Mouse (Mus musculus) midbrain, postnatal 0 days (tissue): ENCODE measurements around the gene Snx18. TPM values are rescaled to one million over a fixed set of nuclear protein-coding genes. Genes with fewer than 3 reads are reported as not detected.

Experiments used
- ATAC-seq: fragments of 200-750 bp; cut with Nextera tagmentation; 2 replicates; pipeline ENCODE4 v1.8.0; 2017; ENCODE audit warnings: moderate number of reproducible peaks, mild to moderate bottlenecking, moderate TSS enrichment, moderate library complexity; ENCODE audit not compliant: low FRiP score
- DNase-seq: peaks from one replicate; pipeline ENCODE4 v3.0.0-alpha.2; 2015; ENCODE audit warnings: low spot score
- H3K27ac ChIP-seq: fragments of 300-500 bp; sonication (generic); 2 replicates; pipeline ENCODE4 v1.5.1; 2014; ENCODE audit warnings: low read depth, mild to moderate bottlenecking, low read length, mixed read lengths
- H3K27me3 ChIP-seq: fragments of 300-500 bp; sonication (generic); 2 replicates; pipeline ENCODE4 v1.6.1; 2014; ENCODE audit warnings: low read length, control low read depth, mixed read lengths; ENCODE audit not compliant: insufficient read depth
- H3K36me3 ChIP-seq: fragments of 300-500 bp; sonication (generic); 2 replicates; pipeline ENCODE4 v1.6.1; 2014; ENCODE audit warnings: low read length, control low read depth, mixed read lengths; ENCODE audit not compliant: insufficient read depth
- H3K4me1 ChIP-seq: fragments of 300-500 bp; sonication (generic); 2 replicates; pipeline ENCODE4 v1.6.1; 2014; ENCODE audit warnings: mild to moderate bottlenecking, control low read depth, antibody characterized with exemption, low read length, mixed read lengths; ENCODE audit not compliant: insufficient read depth
- H3K4me2 ChIP-seq: fragments of 300-500 bp; sonication (generic); 2 replicates; pipeline ENCODE4 v1.6.1; 2014; ENCODE audit warnings: low read depth, mild to moderate bottlenecking, low read length, mixed read lengths; ENCODE audit not compliant: poor library complexity, severe bottlenecking
- H3K4me3 ChIP-seq: fragments of 300-500 bp; sonication (generic); 2 replicates; pipeline ENCODE4 v1.5.1; 2014; ENCODE audit warnings: low read depth, mild to moderate bottlenecking, low read length, moderate library complexity
- H3K9ac ChIP-seq: fragments of 300-500 bp; sonication (generic); replicated peaks from 2 replicates; pipeline ENCODE4 v1.6.1; 2014; ENCODE audit warnings: mild to moderate bottlenecking, low read length, moderate library complexity, mixed read lengths; ENCODE audit not compliant: poor library complexity, severe bottlenecking
- H3K9me3 ChIP-seq: fragments of 300-500 bp; sonication (generic); 2 replicates; pipeline ENCODE4 v1.6.1; 2016; ENCODE audit warnings: low read length, control low read depth
- CTCF ChIP-seq: IDR thresholded peaks from 2 replicates; pipeline ENCODE4 v1.5.1; 2016; ENCODE audit warnings: antibody characterized with exemption, mild to moderate bottlenecking
- WGBS: fragments of 180-500 bp; shearing (Covaris S2); extraction: QIAGEN DNeasy Blood & Tissue Kit; methylation state at CpG from one replicate; pipeline ENCODE4 v1.1.7; 2014; 5-methylcytosine and 5-hydroxymethylcytosine counted together
- polyA plus RNA-seq: library from polyadenylated mRNA; unstranded; fragments of >200 nt; fragmentation: Nextera tagmentation; extraction: Ambion mirVana; gene quantifications from 2 replicates; pipeline ENCODE4 v1.2.1, GENCODE M21; 2015
- total RNA-seq: library from RNA; depleted of rRNA; stranded (reverse); fragments of >200 nt; gene quantifications from 2 replicates; pipeline ENCODE4 v1.2.3, GENCODE M21; 2014

The Snx18 gene
- total and polyA plus RNA-seq, 2 experiments from 2014 or later, result 9.5 to 35.8 TPM

- Histone ChIP-seq H3K4me2 (no peak overlapping the region), H3K4me3 (no peak overlapping the region), H3K4me1 (peaks cover 6% of the 10 kb centered on the region; the same call in 1 of the 2 replicates), H3K9ac (no peak overlapping the region), H3K36me3 (peaks cover 13% of the 10 kb centered on the region), H3K9me3 (no peaks in the 10 kb centered on the region), H3K27ac (no peak overlapping the region), H3K27me3 (no peaks in the 10 kb centered on the region)
- DNase-seq (no peak), ATAC-seq (no peak)
- 91% methylated on average over 4 of the region's 4 CpGs for WGBS
- TF ChIP-seq CTCF, result no peak
These were observed 28.1 kb downstream of the Snx18 start for GRCm38 (mm10) chr13:113590216-113590615.

DNA sequence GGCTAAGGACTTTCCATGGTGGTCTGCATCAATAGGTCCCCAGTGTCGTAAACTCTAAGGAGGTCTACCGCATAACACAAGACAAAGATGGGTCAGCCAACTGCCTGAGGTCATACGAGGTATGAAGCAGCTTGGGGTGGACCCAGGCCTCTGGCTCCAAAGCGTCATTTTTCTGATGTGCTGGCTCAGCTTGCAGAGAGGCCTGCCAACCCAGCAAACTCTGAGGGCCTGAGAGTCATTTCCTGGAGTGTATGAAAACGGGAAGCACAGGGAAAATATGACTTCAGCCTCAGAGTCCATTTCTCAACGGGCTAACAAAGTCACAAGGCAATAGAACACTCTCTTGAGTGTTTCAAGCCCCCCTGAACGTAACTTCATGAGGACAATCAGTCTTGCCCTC lies 28.9 kb downstream of the Snx18 start:
- Histone ChIP-seq H3K9ac (no peak overlapping the region), H3K9me3 (no peaks in the 10 kb centered on the region), H3K4me2 (no peak overlapping the region), H3K4me3 (no peak overlapping the region), H3K27ac (no peak overlapping the region), H3K4me1 (peaks cover 6% of the 10 kb centered on the region; the same call in 1 of the 2 replicates), H3K36me3 (peaks cover 13% of the 10 kb centered on the region), H3K27me3 (no peaks in the 10 kb centered on the region)
- DNase-seq, result no peak
- ATAC-seq, result no peak
- no peak for TF ChIP-seq CTCF
- WGBS, result 86% methylated on average over 7 of the region's 7 CpGs

- H3K9ac ChIP-seq, result no peak overlapping the region
- ATAC-seq, result peak; percentile 89
- H3K9me3 ChIP-seq, result no peaks in the 10 kb centered on the region
- H3K27ac ChIP-seq, result no peak overlapping the region
- TF ChIP-seq CTCF, result no peak
- peaks cover 6% of the 10 kb centered on the region; the same call in 1 of the 2 replicates for H3K4me1 ChIP-seq
- WGBS, result 20% methylated on average over 15 of the region's 15 CpGs
- H3K27me3 ChIP-seq, result no peaks in the 10 kb centered on the region
- H3K4me2 ChIP-seq, result no peak overlapping the region
- no peak overlapping the region for H3K4me3 ChIP-seq
- H3K36me3 ChIP-seq, result peaks cover 6% of the 10 kb centered on the region
- DNase-seq, result peak; percentile 80
These were observed 31.0 kb downstream of the Snx18 start for GRCm38 (mm10) chr13:113587200-113587936.

GRCm38 (mm10) chr13:113585606-113586005 lies 32.8 kb downstream of the Snx18 start:
- H3K4me2 ChIP-seq, result no peak overlapping the region
- H3K9ac ChIP-seq, result no peak overlapping the region
- H3K27ac ChIP-seq, result no peak overlapping the region
- no peaks in the 10 kb centered on the region for H3K27me3 ChIP-seq
- peaks cover 6% of the 10 kb centered on the region; the same call in 1 of the 2 replicates for H3K4me1 ChIP-seq
- WGBS, result 95% methylated on average over 3 of the region's 3 CpGs
- H3K4me3 ChIP-seq, result no peak overlapping the region
- TF ChIP-seq CTCF, result no peak
- no peaks in the 10 kb centered on the region for H3K9me3 ChIP-seq
- ATAC-seq (no peak), DNase-seq (no peak)
- H3K36me3 ChIP-seq, result peaks cover under 1% of the 10 kb centered on the region; the same call in 1 of the 2 replicates

DNA sequence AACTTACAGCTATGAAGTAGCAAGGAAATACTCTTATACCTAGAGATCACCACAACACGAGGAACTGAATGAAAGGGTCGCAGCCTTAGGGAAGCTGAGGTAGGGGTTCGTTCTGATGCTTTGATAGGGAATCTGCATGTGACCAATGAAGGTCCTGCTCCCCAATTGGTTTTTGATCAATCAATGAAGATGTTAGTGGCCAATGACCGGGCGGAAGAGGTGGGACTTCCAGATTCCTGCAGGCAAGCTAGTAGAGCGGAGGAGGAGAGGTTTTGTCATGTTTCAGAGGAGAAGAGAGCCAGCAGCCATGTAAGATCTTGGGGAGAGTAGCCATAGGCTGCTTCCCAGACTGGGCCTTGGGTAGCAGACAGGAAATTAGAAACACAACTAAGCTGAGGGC lies 33.9 kb downstream of the Snx18 start:
- ATAC-seq, result no peak
- H3K9me3 ChIP-seq, result no peaks in the 10 kb centered on the region
- TF ChIP-seq CTCF, result no peak
- no peaks in the 10 kb centered on the region for H3K36me3 ChIP-seq
- no peak overlapping the region for H3K4me3 ChIP-seq
- no peak for DNase-seq
- H3K4me2 ChIP-seq, result no peak overlapping the region
- WGBS, result 74% methylated on average over 6 of the region's 6 CpGs
- H3K4me1 ChIP-seq, result peaks cover 6% of the 10 kb centered on the region; the same call in 1 of the 2 replicates
- no peaks in the 10 kb centered on the region for H3K27me3 ChIP-seq
- H3K27ac ChIP-seq, result no peak overlapping the region
- no peak overlapping the region for H3K9ac ChIP-seq

- Histone ChIP-seq H3K4me3 (no peak overlapping the region), H3K27me3 (no peaks in the 10 kb centered on the region), H3K9ac (no peak overlapping the region), H3K4me1 (peaks cover 6% of the 10 kb centered on the region; the same call in 1 of the 2 replicates), H3K9me3 (no peaks in the 10 kb centered on the region), H3K27ac (no peak overlapping the region), H3K36me3 (no peaks in the 10 kb centered on the region), H3K4me2 (no peak overlapping the region)
- 82% methylated on average over 4 of the region's 4 CpGs for WGBS
- no peak for DNase-seq
- ATAC-seq, result no peak
- no peak for TF ChIP-seq CTCF
These were observed 34.8 kb downstream of the Snx18 start for GRCm38 (mm10) chr13:113583563-113583962.
